Mouse (Mus musculus): ENCODE measurements around the gene Nhej1.

The Nhej1 gene

DNA sequence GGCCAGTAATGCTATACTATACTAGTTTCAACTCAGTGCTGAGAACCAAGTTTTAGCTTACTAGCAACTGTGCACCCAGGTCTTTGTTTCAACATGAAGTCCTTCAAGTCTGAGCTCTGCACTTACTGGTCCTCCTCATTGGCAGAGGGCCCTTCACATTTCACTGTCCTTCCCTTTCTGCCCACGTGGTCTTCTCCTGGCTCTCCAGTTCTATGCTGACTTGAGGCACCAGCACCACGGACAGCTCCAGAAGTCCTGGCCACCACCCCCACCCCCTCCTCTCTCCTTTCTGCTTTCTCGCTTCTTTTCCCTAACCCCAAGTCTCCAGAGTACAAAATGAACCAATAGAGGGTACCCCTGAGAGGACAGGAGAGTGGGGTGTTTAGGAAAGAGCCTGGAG lies 185.2 kb downstream of the Nhej1 start:
- in situ Hi-C loops (cut with MboI, MseI): loop anchor here (10.0 kb wide), 1 partner anchor 185 kb away; the partner anchor contains the start of gene Nhej1

- in situ Hi-C loops (cut with MboI, MseI): no loop called here
Observed at GRCm38 (mm10) chr1:74936221-74936830, 188.7 kb downstream of the Nhej1 start.

DNA sequence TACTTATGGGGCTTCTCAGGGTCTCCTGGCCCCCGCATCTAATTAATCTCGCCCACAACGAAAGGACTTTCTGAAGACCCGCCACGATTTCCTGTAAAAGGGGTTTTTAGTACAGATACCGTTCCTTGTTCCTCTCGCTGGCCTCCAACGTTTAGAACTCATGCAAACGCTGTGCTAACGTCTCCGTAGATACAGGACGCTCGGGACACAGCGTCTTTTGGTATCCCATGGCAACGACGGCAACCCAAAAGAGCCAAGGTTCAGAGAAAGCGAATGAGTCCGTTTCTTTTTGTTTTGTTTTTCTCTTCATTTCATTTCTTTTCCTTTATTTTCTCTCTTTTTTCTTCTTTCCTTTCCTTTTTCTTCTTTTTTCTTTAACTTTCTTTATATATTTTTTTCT lies 189.6 kb downstream of the Nhej1 start, which contains the start of gene Cfap65:
Gene Cfap65 (minus strand): TSS at position 198 of the 400 bp plus-strand sequence.
- in situ Hi-C loops (cut with MboI, MseI): no loop called here

DNA sequence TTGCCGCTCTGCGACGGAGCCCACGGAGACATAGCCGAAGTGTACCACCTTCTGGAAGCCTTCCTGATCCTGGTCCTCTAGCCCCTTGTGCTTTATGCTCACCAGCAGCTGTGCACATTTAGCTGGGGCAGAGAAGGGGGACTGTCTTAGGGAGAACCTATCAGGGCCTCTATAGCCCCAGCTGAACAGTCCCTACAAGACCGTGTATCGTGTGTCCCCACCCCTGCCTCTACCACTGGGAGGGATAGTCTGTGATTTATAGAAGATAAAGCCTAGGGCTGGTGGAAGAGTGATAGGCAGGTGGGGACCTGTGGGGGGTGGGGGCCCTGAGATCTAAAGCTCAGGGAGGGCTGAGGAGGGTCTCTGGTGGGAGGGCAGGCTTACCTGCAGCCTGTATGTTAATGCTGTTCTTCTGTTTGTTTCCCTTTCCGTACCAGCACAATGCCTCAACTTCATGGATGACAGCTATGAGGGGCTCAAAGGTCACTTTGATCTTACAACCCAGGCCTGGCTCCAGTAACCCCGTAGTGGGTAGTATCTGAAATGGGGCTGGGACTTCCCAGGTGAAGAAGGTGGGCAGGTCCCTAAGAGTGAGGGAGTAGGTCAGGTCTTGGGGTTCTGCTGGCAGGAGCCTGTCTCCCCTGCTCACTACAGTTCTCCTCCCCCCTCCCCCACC lies 197.2 kb downstream of the Nhej1 start:
- in situ Hi-C loops (cut with MboI, MseI): no loop called here

DNA sequence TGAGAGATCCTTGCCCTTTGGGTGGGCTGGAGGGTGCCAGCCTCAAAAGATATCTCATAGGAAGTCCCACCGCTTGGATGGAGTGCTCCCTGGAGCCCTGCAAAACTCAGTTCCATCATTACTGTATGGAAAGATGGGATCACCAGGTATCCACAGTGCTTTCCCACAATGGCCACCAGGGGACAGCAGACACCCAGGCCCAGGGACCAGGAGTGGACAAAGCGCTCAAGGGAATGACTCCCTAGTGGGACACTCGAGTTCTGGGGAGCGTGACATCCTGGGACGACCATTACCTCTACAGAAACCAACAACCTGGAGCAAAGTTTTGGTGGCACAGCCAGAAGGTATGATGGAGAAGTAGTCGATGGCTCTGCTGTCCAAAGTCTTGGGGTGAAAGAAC lies 198.3 kb downstream of the Nhej1 start:
- in situ Hi-C loops (cut with MboI, MseI): no loop called here

- in situ Hi-C loops (cut with MboI, MseI): no loop called here
Observed at GRCm38 (mm10) chr1:74924464-74924863, 200.5 kb downstream of the Nhej1 start.

Measured in T-helper 2 cell (primary cell).